Mouse (Mus musculus): ENCODE data around the gene Ergic1.

- TF ChIP-seq FLI1 (IDR thresholded peaks at IDR 0.05; ENCODE audit: low read length) (no peak), GATA1 (IDR thresholded peaks at IDR 0.05; ENCODE audit: borderline replicate concordance, low read length) (no peak)
Measured at GRCm38 (mm10) chr17:26635951-26636350, 74.7 kb downstream of the Ergic1 start.
